Mouse (Mus musculus) right cerebral cortex, postnatal 36 days (tissue): ENCODE results near the gene Prkcz.
A peak's percentile ranks its signal among the peaks of the same experiment; 100 is the strongest.

Experiments
- DNase-seq, 2 experiments: peaks; one replicate each; pipeline ENCODE4 v3.0.0; 2022; ENCODE audit warnings: low spot score in 2 of 2, mixed read lengths in 1 of 2

Prkcz gene

DNA sequence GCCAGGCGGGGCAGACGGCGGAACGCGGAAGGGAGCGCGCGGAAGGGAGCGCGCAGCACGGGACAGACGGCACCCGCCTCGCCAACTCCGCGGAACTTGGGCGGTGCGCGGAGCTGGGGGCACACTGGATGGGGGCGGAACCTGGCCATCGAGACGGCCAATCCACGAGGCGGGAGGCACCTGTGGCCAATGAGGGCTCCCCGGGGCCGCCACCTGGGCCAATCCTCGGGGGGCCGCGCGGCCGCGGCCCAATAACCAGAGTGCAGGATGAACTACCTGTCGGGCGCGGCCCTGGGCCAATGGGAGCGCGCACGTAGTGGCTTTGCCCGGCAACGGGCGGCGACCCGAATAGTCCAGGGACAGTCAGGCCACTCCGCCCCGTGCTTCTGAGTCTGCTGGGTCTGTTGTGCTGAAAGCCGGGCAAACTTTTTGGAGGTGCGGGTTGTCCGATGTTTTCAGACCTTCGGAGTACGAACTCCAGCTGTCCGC, at the start of gene Prkcz:
Gene Prkcz (minus strand): TSS at position 59 of the 489 bp plus-strand sequence.
- DNase-seq: peak; percentile 46 to 59

- DNase-seq: peak; percentile 82 to 85
These were observed 48.1 kb upstream of the Prkcz start, which contains the start of gene Cfap74 for GRCm38 (mm10) chr4:155409058-155409776. TSS of gene Cfap74 (plus strand) at chr4:155409190.

DNA sequence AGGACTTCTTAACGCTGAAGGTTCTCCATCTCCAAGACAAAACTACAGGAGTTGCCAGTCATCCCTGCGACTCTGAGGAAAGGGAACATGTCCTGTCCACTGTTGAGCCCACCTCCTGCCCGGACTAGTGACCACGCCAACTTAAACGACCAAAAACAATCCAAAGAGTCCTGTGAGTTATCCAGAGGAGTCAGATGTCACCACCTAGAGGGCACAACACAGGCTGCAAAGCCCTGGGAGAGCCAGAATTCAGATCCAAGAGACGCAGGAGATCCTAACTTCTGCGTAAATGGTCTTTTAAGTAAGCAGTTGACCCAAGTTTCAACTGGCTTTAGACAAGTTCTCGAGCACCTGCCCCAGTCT, 47.5 kb upstream of the Prkcz start:
- DNase-seq: no peak

DNA sequence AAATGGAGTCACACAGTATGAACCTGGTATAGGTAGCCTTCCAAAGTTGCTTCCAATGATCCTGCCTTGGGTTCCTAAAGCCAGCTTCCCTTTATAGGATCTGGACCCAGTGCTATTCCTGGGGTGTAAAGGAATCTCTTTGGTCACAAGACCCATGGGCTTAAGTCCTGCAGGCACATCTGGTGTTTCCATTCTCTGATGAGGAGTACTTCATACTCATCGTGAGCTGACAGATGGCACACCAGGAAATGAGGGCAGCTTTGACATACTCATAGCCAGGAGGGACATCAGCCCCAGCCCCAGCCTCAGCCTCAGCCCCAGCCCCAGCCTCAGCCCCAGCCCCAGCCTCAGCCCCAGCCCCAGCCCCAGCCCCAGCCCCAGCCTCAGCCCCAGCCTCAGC, 41.3 kb upstream of the Prkcz start:
- DNase-seq: no peak

- no peak for DNase-seq
These were observed 40.0 kb upstream of the Prkcz start for GRCm38 (mm10) chr4:155401121-155401520.

- no peak for DNase-seq
These were observed 37.0 kb upstream of the Prkcz start for GRCm38 (mm10) chr4:155398222-155398540.

DNA sequence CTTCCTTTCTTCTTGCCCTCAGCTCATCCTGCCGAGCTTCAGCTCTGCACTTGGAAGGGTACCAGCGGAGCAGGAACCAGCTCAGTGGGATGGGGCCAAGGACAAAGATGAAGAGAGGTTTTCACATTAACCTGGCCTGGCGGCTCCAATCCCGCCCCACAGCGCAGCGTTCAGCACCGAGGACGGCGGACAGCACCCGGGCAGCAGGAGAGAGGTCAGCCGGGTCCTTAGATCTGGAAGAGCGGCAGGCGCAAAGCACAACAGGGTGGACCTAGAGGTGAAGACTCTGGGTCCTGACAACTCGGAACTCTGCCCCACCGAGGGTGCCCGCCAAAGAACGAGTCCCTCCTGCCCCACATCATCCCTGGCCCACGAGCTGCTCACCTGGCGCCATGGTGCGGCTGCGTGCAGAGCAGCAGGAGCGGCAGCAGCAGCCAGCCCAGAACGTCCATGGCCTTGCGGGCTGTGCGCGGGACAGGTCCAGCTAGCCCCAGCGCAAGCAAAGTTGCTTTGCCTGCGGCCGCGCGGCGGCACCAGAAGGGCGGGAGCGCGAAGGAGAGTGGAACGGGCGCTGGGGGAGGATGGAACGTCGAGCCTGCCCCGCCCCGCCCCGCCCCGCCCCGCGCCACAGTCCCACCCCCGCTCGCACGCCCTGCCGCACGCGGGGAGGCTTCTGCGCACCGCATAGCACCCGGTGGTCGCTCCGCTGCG, 36.5 kb upstream of the Prkcz start, which contains the start of gene Gabrd:
Gene Gabrd (minus strand): TSS at position 602 of the 711 bp plus-strand sequence.
- DNase-seq: peak; percentile 27 to 47

- no peak for DNase-seq
These were observed 35.6 kb upstream of the Prkcz start for GRCm38 (mm10) chr4:155396751-155397150.

GRCm38 (mm10) chr4:155395471-155395870, 34.3 kb upstream of the Prkcz start:
- DNase-seq: peak; percentile 69 to 85

DNA sequence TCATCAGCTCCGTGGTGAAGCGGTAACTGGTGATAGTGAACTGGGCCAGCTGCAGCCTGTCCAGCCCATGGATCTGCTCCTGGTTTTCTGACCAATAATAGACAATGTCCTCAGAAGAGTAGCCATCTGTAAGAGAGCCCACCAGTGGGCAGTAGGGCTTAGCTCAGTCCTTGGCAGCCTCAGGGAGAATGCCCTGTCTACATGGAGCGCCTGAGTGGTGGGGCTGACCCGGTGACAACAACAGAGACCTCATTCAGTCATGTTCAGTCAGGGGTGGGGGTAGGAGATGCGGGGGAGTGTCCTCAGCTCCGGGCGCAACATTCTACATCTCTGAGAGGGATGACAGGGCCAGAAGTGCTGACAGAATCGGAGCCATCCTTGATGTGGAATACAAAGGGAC, 26.0 kb upstream of the Prkcz start:
- DNase-seq: no peak

- no peak for DNase-seq
These were observed 22.2 kb upstream of the Prkcz start for GRCm38 (mm10) chr4:155383326-155383725.

- DNase-seq: peak; percentile 77 to 80
These were observed 21.6 kb upstream of the Prkcz start for GRCm38 (mm10) chr4:155382752-155383151.

DNA sequence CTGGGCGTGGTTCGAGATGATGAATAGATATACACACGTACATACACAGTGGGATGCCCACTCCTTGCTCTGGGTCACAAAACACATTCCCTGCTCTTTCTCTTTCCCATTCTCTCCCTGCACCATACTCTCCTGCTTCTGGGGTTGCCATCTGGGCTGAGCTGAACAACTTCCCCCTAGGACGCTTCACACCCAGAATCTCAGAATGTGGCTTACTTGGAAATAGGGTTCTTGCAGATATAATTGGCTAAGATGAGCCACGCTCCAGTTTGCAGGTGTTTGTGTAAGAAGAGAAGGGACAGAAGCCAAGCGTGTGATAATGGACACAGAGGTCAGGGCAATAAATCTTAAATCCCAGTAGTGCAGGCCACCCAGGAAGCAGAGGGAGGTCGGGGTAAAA, 20.8 kb upstream of the Prkcz start:
- no peak for DNase-seq

GRCm38 (mm10) chr4:155371797-155372735, 10.9 kb upstream of the Prkcz start:
- no peak for DNase-seq

DNA sequence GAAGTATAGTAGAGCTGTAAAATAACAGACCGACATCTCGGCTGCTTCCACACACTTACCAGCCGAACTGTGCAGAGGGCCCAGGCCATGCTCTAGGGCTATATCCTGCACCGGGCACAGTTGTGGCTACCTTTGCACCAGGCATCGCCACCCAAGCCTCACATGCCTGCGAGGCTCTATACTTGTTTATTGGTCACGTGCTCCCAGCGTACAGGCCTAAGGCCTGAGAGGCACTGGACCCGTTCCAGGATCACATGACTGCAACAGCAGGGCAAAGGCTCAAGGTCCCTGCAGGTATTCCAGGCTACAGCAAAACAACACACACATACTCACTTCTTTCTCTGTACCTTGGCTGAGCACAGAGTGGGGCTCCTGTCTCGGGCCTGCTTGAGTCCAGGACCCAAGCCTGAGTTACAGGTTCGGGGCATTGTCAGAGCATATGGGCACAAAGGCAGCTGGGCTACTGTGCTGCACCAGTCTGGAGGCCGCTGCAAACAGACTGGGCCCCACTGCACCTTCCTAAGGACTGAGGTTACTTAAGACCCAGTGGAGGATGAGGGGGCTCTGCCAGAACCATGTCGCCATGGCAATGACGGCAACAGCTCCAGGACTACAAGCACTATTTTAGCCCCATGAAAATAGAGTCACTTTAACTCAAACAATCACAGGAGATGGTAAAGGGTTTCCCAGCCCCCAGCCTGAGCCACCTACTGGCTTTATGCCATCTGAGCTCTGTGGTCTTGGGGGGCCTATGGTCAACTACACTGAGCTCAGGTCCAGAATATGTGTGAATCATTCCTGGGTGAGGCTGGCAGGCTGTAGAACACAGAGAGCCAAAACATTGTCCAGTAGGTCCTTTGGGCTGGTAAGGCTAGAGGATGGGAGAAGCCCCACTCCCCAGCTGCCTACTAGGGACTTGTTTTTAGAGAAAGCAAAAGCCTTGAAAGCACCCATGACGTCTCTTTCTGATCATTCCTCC, 9.9 kb upstream of the Prkcz start:
- DNase-seq: no peak

- DNase-seq: peak; percentile 52 to 54
These were observed 7.5 kb upstream of the Prkcz start for GRCm38 (mm10) chr4:155368684-155369083.

GRCm38 (mm10) chr4:155367739-155368138, 6.6 kb upstream of the Prkcz start:
- no peak for DNase-seq

DNA sequence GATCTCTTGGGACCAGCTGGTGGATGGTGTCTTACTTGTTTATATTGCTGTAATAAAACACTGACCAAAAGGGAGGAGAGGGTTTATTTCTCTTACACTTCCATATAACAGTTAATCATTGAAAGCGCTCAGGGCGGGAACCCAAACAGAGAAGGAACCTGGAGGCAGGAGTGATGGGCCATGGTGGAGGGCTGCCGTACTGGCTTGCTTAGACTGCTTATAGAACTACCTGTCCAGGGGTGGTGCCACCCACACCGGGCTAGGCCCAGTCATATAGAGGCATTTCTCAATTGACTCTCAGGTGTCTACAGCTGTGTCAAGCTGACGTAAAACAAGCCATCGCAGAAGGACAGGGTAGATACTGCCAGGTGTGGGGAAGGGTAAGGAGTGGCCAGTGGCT, 5.6 kb upstream of the Prkcz start:
- DNase-seq: no peak

DNA sequence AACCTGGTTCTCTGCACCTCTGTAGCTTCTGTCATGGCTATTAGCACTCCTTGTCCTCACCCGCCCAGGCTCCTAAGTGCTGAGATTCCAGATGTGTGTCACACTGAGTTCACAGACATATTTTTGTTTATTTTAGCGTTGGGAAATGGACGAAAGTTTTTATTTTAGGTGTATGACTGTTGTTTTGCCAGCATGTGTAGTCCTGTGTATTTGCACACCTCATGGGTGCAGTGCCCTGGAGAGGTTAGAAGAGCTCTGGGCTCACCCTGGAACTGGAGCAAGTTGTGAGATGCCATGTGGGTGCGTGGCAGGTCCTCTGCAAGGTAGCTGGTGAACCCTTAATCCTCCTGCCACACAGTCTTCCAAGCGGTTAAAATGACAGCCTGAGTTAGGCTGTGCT, 1.3 kb upstream of the Prkcz start:
- no peak for DNase-seq

DNA sequence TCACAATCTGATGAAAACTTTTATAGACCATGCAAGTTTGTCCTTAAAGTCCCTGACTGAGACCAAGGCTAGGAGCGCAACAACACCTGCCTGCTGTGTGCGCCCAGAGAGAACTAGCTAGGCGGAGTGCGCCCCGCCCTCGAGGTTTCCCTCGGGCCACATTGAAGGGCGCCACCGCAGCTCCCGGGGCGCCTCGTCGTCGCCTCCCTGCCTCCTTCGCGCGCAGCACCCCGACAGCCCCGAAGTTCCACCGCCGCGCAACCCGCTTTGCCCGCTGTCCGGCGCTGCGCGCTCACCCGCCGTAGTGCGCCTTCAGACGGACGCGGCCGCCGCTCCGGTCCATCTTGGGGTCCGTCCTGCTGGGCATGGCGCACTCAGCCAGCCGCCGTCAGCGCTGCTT, 305 bp downstream of the Prkcz start:
- no peak for DNase-seq
